In genomic region chr6:52191860-52192550, GRCm38 (mm10) we compare ENCODE assay signal across 8 mouse cellular contexts. TPM values are rescaled to one million over a fixed set of nuclear protein-coding genes. Genes with fewer than 3 reads are reported as not detected.
A peak's percentile ranks its signal among the peaks of the same experiment; 100 is the strongest.
DNase-seq lines count a peak whose midpoint lies in the region; ATAC-seq lines count a peak whose summit lies in the region.

No protein-coding gene starts in this region.

- peaks cover 9% of the 10 kb centered on the region; the same call in 1 of the 2 replicates for H3K4me1 ChIP-seq in embryonic facial prominence, embryonic 12.5 days
- H3K4me1 ChIP-seq in heart, embryonic 12.5 days (replicated peaks), result peaks cover 16% of the 10 kb centered on the region
- peaks cover 91% of the 10 kb centered on the region for H3K4me1 ChIP-seq in kidney, embryonic 15.5 days

- peak overlapping the region; percentile 37 for H3K4me3 ChIP-seq in embryonic facial prominence, embryonic 12.5 days
- peak overlapping the region; percentile 54 for H3K4me3 ChIP-seq in heart, embryonic 12.5 days
- H3K4me3 ChIP-seq in kidney, embryonic 15.5 days (replicated peaks), result peak overlapping the region; percentile 62

- peak overlapping the region; percentile 63 for H3K4me2 ChIP-seq in embryonic facial prominence, embryonic 12.5 days (replicated peaks)
- peak overlapping the region; percentile 81 for H3K4me2 ChIP-seq in heart, embryonic 12.5 days
- H3K4me2 ChIP-seq in kidney, embryonic 15.5 days, result peak overlapping the region; percentile 93

- H3K9me3 ChIP-seq in embryonic facial prominence, embryonic 12.5 days, result no peaks in the 10 kb centered on the region
- H3K9me3 ChIP-seq in heart, embryonic 12.5 days (replicated peaks), result no peaks in the 10 kb centered on the region
- no peaks in the 10 kb centered on the region for H3K9me3 ChIP-seq in kidney, embryonic 15.5 days (replicated peaks)

- peak; percentile 62 to 75 for DNase-seq in cerebellum, postnatal 10 days
- no peak for DNase-seq in cerebellum, adult 11-12 months
- peak; percentile 92 for DNase-seq in lung, postnatal 36 days
- peak; percentile 81 for DNase-seq in ovary, postnatal 36 days (ENCODE audit: low spot score)
- peak; percentile 65 for DNase-seq in urinary bladder, postnatal 10 days (ENCODE audit: low spot score)

- H3K36me3 ChIP-seq in embryonic facial prominence, embryonic 12.5 days, result no peaks in the 10 kb centered on the region
- no peaks in the 10 kb centered on the region for H3K36me3 ChIP-seq in heart, embryonic 12.5 days
- no peaks in the 10 kb centered on the region for H3K36me3 ChIP-seq in kidney, embryonic 15.5 days

- no peak for ATAC-seq in embryonic facial prominence, embryonic 12.5 days (ENCODE audit: insufficient number of reproducible peaks, insufficient read depth, low FRiP score, low TSS enrichment)
- peak; percentile 53; the same call in 1 of the 2 replicates for ATAC-seq in heart, embryonic 12.5 days (ENCODE audit: insufficient number of reproducible peaks, low FRiP score)
- ATAC-seq in kidney, embryonic 15.5 days (replicated peaks; ENCODE audit: low FRiP score), result peak; percentile 59

- no peak overlapping the region for H3K27ac ChIP-seq in embryonic facial prominence, embryonic 12.5 days
- no peak overlapping the region for H3K27ac ChIP-seq in heart, embryonic 12.5 days (ENCODE audit: poor library complexity, severe bottlenecking)
- H3K27ac ChIP-seq in kidney, embryonic 15.5 days, result peak overlapping the region; percentile 83

- peaks cover 96% of the 10 kb centered on the region for H3K27me3 ChIP-seq in embryonic facial prominence, embryonic 12.5 days
- H3K27me3 ChIP-seq in heart, embryonic 12.5 days (replicated peaks), result peaks cover 96% of the 10 kb centered on the region
- H3K27me3 ChIP-seq in kidney, embryonic 15.5 days, result no peaks in the 10 kb centered on the region

- 1% methylated on average over 40 of the region's 55 CpGs for WGBS in embryonic facial prominence, embryonic 12.5 days
- WGBS in heart, embryonic 12.5 days, result 1% methylated on average over 51 of the region's 55 CpGs
- WGBS in kidney, embryonic 15.5 days, result under 1% methylated on average over 48 of the region's 55 CpGs

- no peak overlapping the region for H3K9ac ChIP-seq in embryonic facial prominence, embryonic 12.5 days
- H3K9ac ChIP-seq in heart, embryonic 12.5 days, result peak overlapping the region; percentile 55
- peak overlapping the region; percentile 35 for H3K9ac ChIP-seq in kidney, embryonic 15.5 days

RNA-seq across cellular contexts. Expression of gene Hoxa4, which starts 0.5 kb away (rescaled TPM):
- 0.14 TPM in 1 of 2 replicates, not detected in the other for polyA plus RNA-seq in embryonic facial prominence, embryonic 12.5 days (2016; fragmentation: Nextera tagmentation; extraction: Ambion mirVana)
- polyA plus RNA-seq in heart, embryonic 12.5 days (2016; fragmentation: Nextera tagmentation; extraction: Ambion mirVana), result 0.38 and 0.39 TPM in 2 replicates
- polyA plus RNA-seq in kidney, embryonic 15.5 days (2015; fragmentation: Nextera tagmentation; extraction: Ambion mirVana), result 1.5 and 1.8 TPM in 2 replicates

RNA-seq across cellular contexts. Expression of gene Hoxa5, which starts 12.4 kb away (rescaled TPM):
- 0.33 and 0.34 TPM in 2 replicates for polyA plus RNA-seq in embryonic facial prominence, embryonic 12.5 days (2016; fragmentation: Nextera tagmentation; extraction: Ambion mirVana)
- 0.96 and 1.7 TPM in 2 replicates for polyA plus RNA-seq in heart, embryonic 12.5 days (2016; fragmentation: Nextera tagmentation; extraction: Ambion mirVana)
- 11.0 and 11.5 TPM in 2 replicates for polyA plus RNA-seq in kidney, embryonic 15.5 days (2015; fragmentation: Nextera tagmentation; extraction: Ambion mirVana)

RNA-seq across cellular contexts. Expression of gene 5730596B20Rik, which starts 14.7 kb away (rescaled TPM):
- 0.17 and 0.35 TPM in 2 replicates for polyA plus RNA-seq in embryonic facial prominence, embryonic 12.5 days (2016; fragmentation: Nextera tagmentation; extraction: Ambion mirVana)
- 0.15 and 0.36 TPM in 2 replicates for polyA plus RNA-seq in heart, embryonic 12.5 days (2016; fragmentation: Nextera tagmentation; extraction: Ambion mirVana)
- 2.1 and 2.4 TPM in 2 replicates for polyA plus RNA-seq in kidney, embryonic 15.5 days (2015; fragmentation: Nextera tagmentation; extraction: Ambion mirVana)

RNA-seq across cellular contexts. Expression of gene Hoxa6, which starts 16.5 kb away (rescaled TPM):
- not detected in 2 replicates for polyA plus RNA-seq in embryonic facial prominence, embryonic 12.5 days (2016; fragmentation: Nextera tagmentation; extraction: Ambion mirVana)
- polyA plus RNA-seq in heart, embryonic 12.5 days (2016; fragmentation: Nextera tagmentation; extraction: Ambion mirVana), result not detected in 2 replicates
- 4.2 and 4.3 TPM in 2 replicates for polyA plus RNA-seq in kidney, embryonic 15.5 days (2015; fragmentation: Nextera tagmentation; extraction: Ambion mirVana)

RNA-seq across cellular contexts. Expression of gene Hoxa3, which starts 21.1 kb away (rescaled TPM):
- 0.70 and 1.2 TPM in 2 replicates for polyA plus RNA-seq in embryonic facial prominence, embryonic 12.5 days (2016; fragmentation: Nextera tagmentation; extraction: Ambion mirVana)
- polyA plus RNA-seq in heart, embryonic 12.5 days (2016; fragmentation: Nextera tagmentation; extraction: Ambion mirVana), result 0.72 and 0.80 TPM in 2 replicates
- 9.5 and 11.8 TPM in 2 replicates for polyA plus RNA-seq in kidney, embryonic 15.5 days (2015; fragmentation: Nextera tagmentation; extraction: Ambion mirVana)
